Mouse (Mus musculus): ENCODE data around the gene Gper1.

Gene Gper1

GRCm38 (mm10) chr5:139411117-139411516 lies 11.8 kb upstream of the Gper1 start:
- DNase-seq (ENCODE audit: low spot score in 2 of 2), result no peak

GRCm38 (mm10) chr5:139411665-139412314 lies 11.2 kb upstream of the Gper1 start:
- no peak for DNase-seq (ENCODE audit: low spot score in 2 of 2)

GRCm38 (mm10) chr5:139413545-139413944 lies 9.4 kb upstream of the Gper1 start:
- no peak for DNase-seq (ENCODE audit: low spot score in 2 of 2)

GRCm38 (mm10) chr5:139415001-139415400 lies 8.0 kb upstream of the Gper1 start:
- DNase-seq (ENCODE audit: low spot score in 2 of 2), result no peak

- no peak for DNase-seq (ENCODE audit: low spot score in 2 of 2)
Observed at GRCm38 (mm10) chr5:139416942-139417341, 6.0 kb upstream of the Gper1 start.

GRCm38 (mm10) chr5:139417480-139417879 lies 5.5 kb upstream of the Gper1 start:
- no peak for DNase-seq (ENCODE audit: low spot score in 2 of 2)

GRCm38 (mm10) chr5:139418110-139418509 lies 4.8 kb upstream of the Gper1 start:
- no peak for DNase-seq (ENCODE audit: low spot score in 2 of 2)

GRCm38 (mm10) chr5:139418633-139419032 lies 4.3 kb upstream of the Gper1 start:
- DNase-seq (ENCODE audit: low spot score in 2 of 2), result no peak

- no peak for DNase-seq (ENCODE audit: low spot score in 2 of 2)
Observed at GRCm38 (mm10) chr5:139425198-139425597, 2.2 kb downstream of the Gper1 start.

- DNase-seq (ENCODE audit: low spot score in 2 of 2), result no peak
Observed at GRCm38 (mm10) chr5:139427001-139427400, 4.0 kb downstream of the Gper1 start.

GRCm38 (mm10) chr5:139427989-139428388 lies 5.0 kb downstream of the Gper1 start:
- DNase-seq (ENCODE audit: low spot score in 2 of 2), result no peak

GRCm38 (mm10) chr5:139429818-139430341 lies 6.9 kb downstream of the Gper1 start:
- DNase-seq (ENCODE audit: low spot score in 2 of 2), result no peak

GRCm38 (mm10) chr5:139432333-139432732 lies 9.4 kb downstream of the Gper1 start:
- no peak for DNase-seq (ENCODE audit: low spot score in 2 of 2)

GRCm38 (mm10) chr5:139432747-139433508 lies 10.0 kb downstream of the Gper1 start:
- no peak for DNase-seq (ENCODE audit: low spot score in 2 of 2)

GRCm38 (mm10) chr5:139433842-139434568 lies 11.1 kb downstream of the Gper1 start:
- DNase-seq (ENCODE audit: low spot score in 2 of 2), result no peak

GRCm38 (mm10) chr5:139434940-139435339 lies 12.0 kb downstream of the Gper1 start:
- DNase-seq (ENCODE audit: low spot score in 2 of 2), result peak; percentile 71 to 84

- DNase-seq (ENCODE audit: low spot score in 2 of 2), result no peak
Observed at GRCm38 (mm10) chr5:139437769-139438168, 14.8 kb downstream of the Gper1 start.

GRCm38 (mm10) chr5:139438440-139438839 lies 15.5 kb downstream of the Gper1 start:
- no peak for DNase-seq (ENCODE audit: low spot score in 2 of 2)

GRCm38 (mm10) chr5:139440451-139440850 lies 17.5 kb downstream of the Gper1 start:
- DNase-seq (ENCODE audit: low spot score in 2 of 2), result no peak

GRCm38 (mm10) chr5:139440926-139441725 lies 18.2 kb downstream of the Gper1 start:
- no peak for DNase-seq (ENCODE audit: low spot score in 2 of 2)

- no peak for DNase-seq (ENCODE audit: low spot score in 2 of 2)
Observed at GRCm38 (mm10) chr5:139441726-139442018, 18.7 kb downstream of the Gper1 start.

GRCm38 (mm10) chr5:139442428-139442827 lies 19.5 kb downstream of the Gper1 start:
- no peak for DNase-seq (ENCODE audit: low spot score in 2 of 2)
